ENCODE assay signal across 8 mouse cellular contexts in the genomic region with DNA sequence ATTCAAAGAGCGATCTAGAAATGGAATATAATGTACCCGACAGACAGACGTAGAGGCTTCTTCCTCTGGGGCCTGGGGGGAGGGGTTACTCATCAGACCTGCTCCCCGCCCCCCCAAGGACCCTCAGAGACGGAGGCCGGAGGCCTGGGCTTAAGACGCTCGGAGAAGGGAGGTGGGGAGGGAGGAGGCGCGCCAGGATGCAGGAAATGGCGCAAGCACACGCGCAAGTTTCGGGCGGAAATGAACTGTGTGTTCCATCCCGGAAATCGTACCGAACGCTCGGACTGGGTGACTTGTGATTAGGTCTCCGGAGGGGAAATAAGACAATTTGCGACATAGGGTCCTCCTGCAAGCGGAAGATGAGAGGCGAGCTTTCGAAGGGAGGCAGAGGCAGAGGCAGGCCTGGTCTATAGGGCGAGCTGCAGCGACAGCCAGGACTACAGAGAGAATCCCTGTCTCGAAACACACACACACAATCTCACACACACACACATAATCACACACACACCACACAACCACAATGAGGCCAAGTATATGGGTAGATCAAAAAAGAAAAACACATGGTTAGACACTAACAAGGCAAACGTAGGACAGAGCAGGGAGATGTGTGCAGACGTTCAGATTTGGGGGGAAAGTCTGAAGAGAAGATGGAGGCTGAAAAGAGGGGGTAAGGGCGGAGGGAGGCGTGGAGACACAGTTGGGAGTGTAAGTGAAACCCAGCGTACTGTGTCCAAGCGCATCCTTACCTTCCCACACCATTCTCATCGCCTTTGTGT. TPM values are rescaled to one million over a fixed set of nuclear protein-coding genes. Genes with fewer than 3 reads are reported as not detected.
A peak's percentile ranks its signal among the peaks of the same experiment; 100 is the strongest.
DNase-seq lines count a peak whose midpoint lies in the region; ATAC-seq and TF ChIP-seq lines count a peak whose summit lies in the region.

Gene Nfkbil1 (minus strand): TSS at position 179 of the 776 bp plus-strand sequence.

- no peaks in the 10 kb centered on the region for H3K9me3 ChIP-seq in E14TG2a.4 (ENCODE audit: low read length)
- no peaks in the 10 kb centered on the region for H3K9me3 ChIP-seq in forebrain, embryonic 12.5 days
- H3K9me3 ChIP-seq in heart, postnatal 0 days (replicated peaks; ENCODE audit: control insufficient read depth, low read length): no peaks in the 10 kb centered on the region
- no peaks in the 10 kb centered on the region for H3K9me3 ChIP-seq in liver, embryonic 16.5 days (replicated peaks; ENCODE audit: control insufficient read depth, low read length)
- H3K9me3 ChIP-seq in neural tube, embryonic 13.5 days: no peaks in the 10 kb centered on the region

- WGBS in forebrain, embryonic 12.5 days: under 1% methylated on average over 35 of the region's 35 CpGs
- under 1% methylated on average over 35 of the region's 35 CpGs for WGBS in heart, postnatal 0 days
- under 1% methylated on average over 35 of the region's 35 CpGs for WGBS in liver, embryonic 16.5 days (ENCODE audit: insufficient replicate concordance)
- under 1% methylated on average over 35 of the region's 35 CpGs for WGBS in neural tube, embryonic 13.5 days

- H3K27ac ChIP-seq in forebrain, embryonic 12.5 days: peak within 1 kb of the TSS; percentile 96
- H3K27ac ChIP-seq in heart, postnatal 0 days (ENCODE audit: low read depth): peak within 1 kb of the TSS; percentile 89
- peak within 1 kb of the TSS; percentile 96 for H3K27ac ChIP-seq in liver, embryonic 16.5 days (ENCODE audit: low read length)
- peak within 1 kb of the TSS; percentile 95 for H3K27ac ChIP-seq in neural tube, embryonic 13.5 days (replicated peaks)
- H3K27ac ChIP-seq in testis, adult 2 months (ENCODE audit: control insufficient read depth, insufficient read depth, low read depth, low read length): peak within 1 kb of the TSS; percentile 94

- TF ChIP-seq POLR2A in testis, adult 2 months (IDR thresholded peaks at IDR 0.05; ENCODE audit: control insufficient read depth, low read depth, low read length): peak; percentile 83

- H3K36me3 ChIP-seq in E14TG2a.4 (ENCODE audit: insufficient read depth, low read length): peaks cover 26% of the 10 kb centered on the region
- peaks cover 17% of the 10 kb centered on the region for H3K36me3 ChIP-seq in forebrain, embryonic 12.5 days (replicated peaks)
- peaks cover 15% of the 10 kb centered on the region for H3K36me3 ChIP-seq in heart, postnatal 0 days (replicated peaks; ENCODE audit: control insufficient read depth, insufficient read depth, low read length)
- peaks cover under 1% of the 10 kb centered on the region; the same call in 1 of the 2 replicates for H3K36me3 ChIP-seq in liver, embryonic 16.5 days (ENCODE audit: control insufficient read depth, insufficient read depth)
- H3K36me3 ChIP-seq in neural tube, embryonic 13.5 days: peaks cover 9% of the 10 kb centered on the region
- H3K36me3 ChIP-seq in testis, adult 2 months (ENCODE audit: control insufficient read depth, insufficient read depth, low read length): no peaks in the 10 kb centered on the region; the same call in 1 of the 2 replicates

- H3K4me1 ChIP-seq in E14TG2a.4 (replicated peaks; ENCODE audit: low read depth, low read length): peaks cover 49% of the 10 kb centered on the region
- H3K4me1 ChIP-seq in forebrain, embryonic 12.5 days: peaks cover 37% of the 10 kb centered on the region
- peaks cover 10% of the 10 kb centered on the region for H3K4me1 ChIP-seq in heart, postnatal 0 days (ENCODE audit: control insufficient read depth, insufficient read depth)
- H3K4me1 ChIP-seq in liver, embryonic 16.5 days (ENCODE audit: control insufficient read depth, low read depth, low read length): peaks cover 36% of the 10 kb centered on the region
- peaks cover 53% of the 10 kb centered on the region for H3K4me1 ChIP-seq in neural tube, embryonic 13.5 days (replicated peaks)
- H3K4me1 ChIP-seq in testis, adult 2 months (ENCODE audit: control insufficient read depth, insufficient read depth, low read length): peaks cover 33% of the 10 kb centered on the region

- peak within 1 kb of the TSS; percentile 88 for H3K4me2 ChIP-seq in forebrain, embryonic 12.5 days
- peak within 1 kb of the TSS; percentile 75 for H3K4me2 ChIP-seq in heart, postnatal 0 days (ENCODE audit: low read depth, low read length)
- H3K4me2 ChIP-seq in liver, embryonic 16.5 days (ENCODE audit: low read depth, low read length): peak within 1 kb of the TSS; percentile 90
- peak within 1 kb of the TSS; percentile 97 for H3K4me2 ChIP-seq in neural tube, embryonic 13.5 days

- DNase-seq in c-Kit-positive CD71-positive TER-119-positive erythroid progenitor cells, embryonic 14.5 days (ENCODE audit: low spot score): peak; percentile 91
- DNase-seq in heart, postnatal 0 days (ENCODE audit: low spot score): peak; percentile 97
- peak; percentile 90 to 95 for DNase-seq in kidney, postnatal 4 days

- no peak for TF ChIP-seq CTCF in E14TG2a.4 (conservative IDR thresholded peaks at IDR 0.05; ENCODE audit: low read length)
- TF ChIP-seq CTCF in heart, postnatal 0 days (IDR thresholded peaks at IDR 0.05; ENCODE audit: low read depth): 0 out of 2 replicates have a peak, but pooled peaks have one; percentile 1
- TF ChIP-seq CTCF in testis, adult 2 months (IDR thresholded peaks at IDR 0.05; ENCODE audit: control insufficient read depth, insufficient read depth, insufficient replicate concordance, low read depth, low read length): no peak

- peak within 1 kb of the TSS; percentile 85 for H3K4me3 ChIP-seq in E14TG2a.4 (replicated peaks; ENCODE audit: low read length)
- H3K4me3 ChIP-seq in forebrain, embryonic 12.5 days (replicated peaks): peak within 1 kb of the TSS; percentile 55
- H3K4me3 ChIP-seq in heart, postnatal 0 days (ENCODE audit: low read depth, low read length): peak within 1 kb of the TSS; percentile 59
- peak within 1 kb of the TSS; percentile 75 for H3K4me3 ChIP-seq in liver, embryonic 16.5 days (ENCODE audit: low read depth, low read length)
- peak within 1 kb of the TSS; percentile 53 for H3K4me3 ChIP-seq in neural tube, embryonic 13.5 days
- H3K4me3 ChIP-seq in testis, adult 2 months (ENCODE audit: control insufficient read depth, low read depth, low read length): peak within 1 kb of the TSS; percentile 89

- TF ChIP-seq EP300 in heart, postnatal 0 days (IDR thresholded peaks at IDR 0.05; ENCODE audit: low read depth): peak; percentile 91

- H3K9ac ChIP-seq in forebrain, embryonic 12.5 days: peak within 1 kb of the TSS; percentile 81
- peak within 1 kb of the TSS; percentile 78 for H3K9ac ChIP-seq in heart, postnatal 0 days (replicated peaks; ENCODE audit: low read depth, low read length)
- H3K9ac ChIP-seq in liver, embryonic 16.5 days (ENCODE audit: low read depth, low read length): peak within 1 kb of the TSS; percentile 84
- H3K9ac ChIP-seq in neural tube, embryonic 13.5 days: peak within 1 kb of the TSS; percentile 77

- H3K27me3 ChIP-seq in E14TG2a.4 (ENCODE audit: insufficient read depth, low read length): peaks cover 11% of the 10 kb centered on the region
- no peaks in the 10 kb centered on the region for H3K27me3 ChIP-seq in forebrain, embryonic 12.5 days
- no peaks in the 10 kb centered on the region for H3K27me3 ChIP-seq in heart, postnatal 0 days (ENCODE audit: control insufficient read depth, insufficient read depth, low read length)
- no peaks in the 10 kb centered on the region for H3K27me3 ChIP-seq in liver, embryonic 16.5 days (ENCODE audit: control insufficient read depth, insufficient read depth, low read depth, low read length)
- H3K27me3 ChIP-seq in neural tube, embryonic 13.5 days: no peaks in the 10 kb centered on the region
- no peaks in the 10 kb centered on the region for H3K27me3 ChIP-seq in testis, adult 2 months (ENCODE audit: control insufficient read depth, insufficient read depth, low read length)

- ATAC-seq in forebrain, embryonic 12.5 days (ENCODE audit: low FRiP score): peak; percentile 82
- ATAC-seq in heart, postnatal 0 days (ENCODE audit: insufficient read depth, low read depth): peak; percentile 82
- ATAC-seq in liver, embryonic 16.5 days (ENCODE audit: low read depth): peak; percentile 79
- peak; percentile 87 for ATAC-seq in neural tube, embryonic 13.5 days (ENCODE audit: low read depth)

RNA-seq across cellular contexts. Expression of gene Nfkbil1, which starts in this region (rescaled TPM):
- 11.0 and 12.9 TPM in 2 replicates for polyA plus RNA-seq in forebrain, embryonic 12.5 days (2016; fragmentation: Nextera tagmentation; extraction: Ambion mirVana)
- total RNA-seq in heart, postnatal 0 days (2014; rRNA removed; ENCODE audit: low replicate concordance): 14.3 and 33.4 TPM in 2 replicates
- 6.7 and 7.0 TPM in 2 replicates for polyA plus RNA-seq in heart, postnatal 0 days (2015; fragmentation: Nextera tagmentation; extraction: Ambion mirVana)
- polyA plus RNA-seq in liver, embryonic 16.5 days (2015; fragmentation: Nextera tagmentation; extraction: Ambion mirVana): 2.8 and 2.9 TPM in 2 replicates
- polyA plus RNA-seq in neural tube, embryonic 13.5 days (2015; fragmentation: Nextera tagmentation; extraction: Ambion mirVana): 9.5 and 10.8 TPM in 2 replicates
- polyA plus RNA-seq in testis, adult 2 months (2012; rRNA removed): 27.9 and 30.2 TPM in 2 replicates

Comparison
In these comparisons a context has a peak if more than half of its experiments do, and no peak if none do; other contexts are left out.
1. Peak in every context shown above with its lines: DNase-seq, ATAC-seq, H3K4me3 ChIP-seq and H3K27ac ChIP-seq.